Mouse (Mus musculus): ENCODE measurements around the gene Zfyve21.

Zfyve21 gene

DNA sequence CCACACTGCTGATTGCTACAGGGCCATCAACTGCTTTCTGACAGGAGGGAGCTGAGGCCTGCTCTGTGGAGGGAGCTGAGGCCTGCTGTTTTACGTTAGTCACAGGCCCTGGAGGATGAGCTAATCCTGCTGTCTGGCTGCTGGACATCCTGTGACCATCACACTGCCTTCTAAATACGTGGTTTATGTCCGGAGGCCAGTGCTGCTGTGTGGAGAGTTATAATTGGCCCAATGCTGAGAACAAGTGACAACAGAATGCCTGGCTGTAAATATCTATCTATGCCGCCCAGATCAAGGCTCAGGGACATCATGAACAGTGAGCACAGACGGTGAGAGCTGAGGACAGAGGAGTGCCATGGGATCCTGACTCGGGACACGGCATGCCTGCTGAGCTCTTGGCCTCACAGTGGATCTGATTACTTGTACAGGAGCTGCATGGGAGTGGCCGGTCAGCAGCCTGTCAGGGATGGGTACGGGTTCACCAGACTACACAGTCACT lies 34.4 kb downstream of the Zfyve21 start:
- no peak for TF ChIP-seq GATA4 (IDR thresholded peaks at IDR 0.05; ENCODE audit: insufficient replicate concordance, low read length)

DNA sequence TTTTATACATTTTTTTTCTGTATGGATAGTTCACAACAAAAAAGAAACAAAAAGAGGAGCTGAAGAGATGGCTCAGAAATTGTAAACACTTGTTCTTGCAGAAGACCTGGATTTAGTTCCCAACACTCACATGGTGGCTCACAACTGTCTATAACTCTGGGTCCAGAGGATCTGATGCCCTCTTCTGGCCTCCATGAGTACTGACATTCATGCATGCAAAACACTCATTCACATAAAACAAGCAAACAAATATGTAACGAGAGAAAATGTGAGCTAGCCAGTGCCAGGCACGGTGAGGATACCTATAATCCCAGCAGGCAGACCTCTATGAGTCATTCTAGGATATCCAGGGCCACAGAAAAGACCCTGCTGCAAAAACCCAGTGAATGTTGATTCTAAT lies 37.3 kb downstream of the Zfyve21 start:
- no peak for TF ChIP-seq GATA4 (IDR thresholded peaks at IDR 0.05; ENCODE audit: insufficient replicate concordance, low read length)

DNA sequence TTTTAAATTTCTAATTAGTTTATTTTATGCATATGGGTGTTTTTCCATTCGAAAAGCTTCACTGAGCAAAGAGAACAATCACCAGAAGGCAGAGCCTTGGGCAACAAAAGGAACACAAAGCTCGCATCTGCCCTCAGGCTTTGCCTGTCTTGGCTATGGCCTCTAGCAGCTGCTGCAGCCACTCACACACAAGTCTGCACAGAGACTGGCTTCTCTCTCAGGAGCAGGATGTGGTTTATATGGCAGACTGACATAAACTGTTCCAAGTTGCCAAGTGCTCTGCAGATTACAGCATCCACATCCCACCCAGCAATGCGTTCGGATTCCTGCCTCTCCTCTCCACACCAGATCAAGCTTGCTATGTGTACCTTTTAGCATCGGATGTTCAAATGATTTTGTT lies 37.8 kb downstream of the Zfyve21 start:
- TF ChIP-seq GATA4 (IDR thresholded peaks at IDR 0.05; ENCODE audit: insufficient replicate concordance, low read length), result no peak

DNA sequence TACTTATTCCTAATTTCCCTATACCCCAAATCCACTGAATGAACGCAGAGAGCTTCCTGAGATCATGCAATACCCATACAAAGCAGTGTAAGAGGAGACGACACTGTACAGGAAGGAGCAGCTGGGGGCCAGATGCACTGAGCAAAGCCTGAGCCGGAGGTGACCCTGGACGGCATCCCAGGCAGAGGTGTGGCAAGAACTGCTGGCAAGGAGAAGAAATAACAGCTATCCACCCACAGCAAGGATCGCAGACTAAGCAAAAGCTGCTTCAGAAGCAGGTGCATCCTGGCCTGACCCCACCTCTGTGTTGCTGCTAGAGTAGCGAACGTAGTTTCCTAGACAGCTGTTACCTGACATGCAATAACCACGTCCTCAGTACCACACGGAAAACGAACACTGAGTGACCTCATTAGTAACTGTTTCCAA lies 39.1 kb downstream of the Zfyve21 start:
- TF ChIP-seq GATA4 (IDR thresholded peaks at IDR 0.05; ENCODE audit: insufficient replicate concordance, low read length), result no peak

DNA sequence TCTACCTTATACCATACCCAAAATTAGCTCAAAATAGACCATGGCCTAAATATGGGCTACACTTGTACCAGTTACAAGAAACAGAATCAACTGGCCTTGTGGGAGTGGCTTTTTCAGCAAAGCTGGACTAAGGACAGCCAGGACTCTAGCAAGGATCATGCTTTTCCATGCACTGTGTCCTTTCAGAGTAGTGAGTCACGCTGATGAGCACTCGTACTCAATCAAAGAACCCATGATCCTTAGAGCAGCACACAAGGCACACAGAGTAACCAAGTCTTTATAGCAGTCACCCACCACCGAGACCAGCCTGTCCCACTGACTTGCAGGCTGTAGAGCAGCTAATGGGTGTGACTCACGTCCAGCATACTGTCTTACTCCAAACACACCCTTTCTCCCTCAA lies 39.6 kb downstream of the Zfyve21 start:
- no peak for TF ChIP-seq GATA4 (IDR thresholded peaks at IDR 0.05; ENCODE audit: insufficient replicate concordance, low read length)

DNA sequence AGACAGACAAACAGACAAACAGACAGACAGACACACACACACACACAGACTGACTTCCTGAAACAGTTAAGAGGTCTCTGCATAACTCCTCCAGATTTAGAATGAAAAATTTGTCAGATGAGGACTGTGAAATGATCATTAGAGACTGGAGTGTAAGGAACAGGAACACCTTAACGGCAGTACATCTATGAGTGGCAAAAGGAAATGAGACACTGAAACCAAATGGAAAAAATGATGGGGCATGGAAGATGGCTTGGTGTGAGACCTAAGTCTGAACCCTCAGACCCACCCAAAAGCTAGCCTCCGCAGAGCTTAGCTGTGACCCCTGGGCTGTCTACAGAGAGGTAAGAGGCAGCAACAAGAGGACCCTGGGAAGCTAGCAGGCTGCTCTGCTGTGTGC lies 41.5 kb downstream of the Zfyve21 start:
- no peak for TF ChIP-seq GATA4 (IDR thresholded peaks at IDR 0.05; ENCODE audit: insufficient replicate concordance, low read length)

DNA sequence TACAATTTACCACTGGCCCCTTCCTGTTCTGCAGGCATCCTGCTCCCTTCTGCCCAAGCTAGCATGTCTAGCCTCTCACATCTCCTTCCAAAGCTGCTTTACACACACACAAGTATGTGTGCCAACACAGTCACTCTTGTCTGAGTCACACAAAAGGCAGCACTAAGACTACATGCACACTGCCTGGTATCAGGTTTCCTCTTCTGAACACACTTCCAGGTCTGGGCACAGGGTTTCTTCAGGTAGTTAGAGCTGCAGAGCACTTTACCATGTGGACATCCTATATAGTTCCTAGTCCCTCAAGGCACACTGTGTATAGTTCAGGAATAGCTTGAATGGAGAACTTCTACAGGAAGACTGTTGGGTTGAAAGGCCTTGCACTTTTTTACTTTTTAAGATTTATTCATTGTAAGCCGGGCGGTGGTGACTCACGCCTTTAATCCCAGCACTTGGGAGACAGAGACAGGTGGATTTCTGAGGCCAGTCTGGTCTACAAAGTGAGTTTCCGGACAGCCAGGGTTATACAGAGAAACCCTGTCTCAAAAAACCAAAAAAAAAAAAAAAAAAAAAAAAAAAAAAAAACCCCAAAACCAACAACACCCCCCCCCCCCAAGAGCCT lies 50.3 kb downstream of the Zfyve21 start:
- no peak for TF ChIP-seq GATA4 (IDR thresholded peaks at IDR 0.05; ENCODE audit: insufficient replicate concordance, low read length)

DNA sequence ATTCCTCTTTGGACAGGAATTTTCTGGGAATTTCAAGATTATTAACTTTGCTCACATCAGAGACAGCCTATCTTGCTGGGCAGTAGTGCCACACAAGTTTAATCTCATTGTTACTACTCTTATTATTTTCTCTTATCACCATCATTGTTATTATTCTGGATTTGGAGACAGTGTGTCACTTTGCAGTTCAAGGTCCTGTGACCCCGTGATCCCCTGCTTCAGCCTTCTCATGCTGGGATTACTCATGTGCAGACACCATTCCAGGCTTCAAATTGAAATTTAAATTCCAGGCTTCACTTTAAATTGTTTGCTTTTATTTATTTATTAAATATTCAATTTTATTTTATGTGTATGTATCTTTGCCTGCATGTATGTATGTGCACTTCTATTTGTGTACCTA lies 55.8 kb downstream of the Zfyve21 start:
- TF ChIP-seq GATA4 (IDR thresholded peaks at IDR 0.05; ENCODE audit: insufficient replicate concordance, low read length), result no peak

DNA sequence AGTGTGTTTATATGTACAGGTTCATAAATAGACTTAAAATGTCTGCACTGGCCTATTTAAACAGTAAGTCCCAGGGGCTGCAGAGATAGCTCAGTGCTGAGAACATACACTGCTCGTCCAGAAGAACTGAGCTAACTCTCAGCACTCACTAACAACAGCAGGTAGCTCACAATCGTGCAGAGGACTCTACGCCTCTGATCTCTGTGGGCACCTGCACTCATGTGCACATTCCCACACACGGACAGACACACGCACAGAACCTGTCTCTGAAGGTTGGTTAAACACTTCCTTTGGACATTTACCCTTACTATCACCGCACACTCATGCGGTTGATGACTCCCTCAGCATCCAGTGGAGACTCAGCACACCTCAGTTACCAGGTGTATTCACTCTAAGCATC lies 56.8 kb downstream of the Zfyve21 start:
- TF ChIP-seq GATA4 (IDR thresholded peaks at IDR 0.05; ENCODE audit: insufficient replicate concordance, low read length), result no peak

DNA sequence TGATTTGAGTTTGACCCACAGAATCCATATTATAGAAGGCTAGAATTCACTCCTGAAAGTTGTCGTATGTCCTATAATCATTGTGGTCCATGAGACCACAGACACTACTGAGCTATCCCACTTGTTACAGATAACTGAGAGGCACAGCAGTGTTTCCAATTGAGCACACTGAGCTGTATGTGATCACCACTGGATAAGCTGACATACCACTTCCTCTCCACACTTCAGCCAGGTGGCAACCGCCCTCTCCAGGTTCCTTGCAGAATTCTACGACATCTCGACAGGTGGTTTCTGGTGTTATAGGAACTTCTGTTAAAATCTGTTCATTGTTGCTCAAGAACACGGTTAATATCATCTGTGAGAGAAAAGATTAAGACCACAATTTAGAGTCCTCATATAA lies 58.1 kb downstream of the Zfyve21 start:
- TF ChIP-seq GATA4 (IDR thresholded peaks at IDR 0.05; ENCODE audit: insufficient replicate concordance, low read length), result no peak

DNA sequence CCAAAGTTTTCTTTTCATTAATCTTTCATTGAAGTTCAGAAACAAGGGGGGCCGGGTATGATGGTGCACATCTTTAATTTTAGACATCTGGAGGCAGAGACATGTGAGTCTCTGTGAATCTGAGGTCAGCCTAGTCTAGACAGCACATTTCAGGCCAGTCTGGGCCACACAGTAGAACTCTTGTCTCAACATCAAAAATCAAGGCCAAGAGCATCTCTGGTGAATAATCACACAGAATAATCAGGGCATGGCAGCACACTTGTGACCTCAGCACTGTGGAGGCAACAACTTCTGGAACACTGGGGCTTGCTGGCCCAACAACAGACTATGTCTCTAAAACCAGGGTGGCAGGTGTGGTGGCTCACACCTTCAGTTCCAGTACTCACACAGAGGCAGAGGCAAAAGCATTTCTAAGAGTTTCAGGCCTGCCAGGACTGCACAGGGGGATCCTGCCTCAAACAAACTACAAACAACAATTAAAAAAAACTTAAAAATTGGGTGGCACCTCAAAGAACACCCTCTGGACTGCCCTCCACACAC lies 60.7 kb downstream of the Zfyve21 start:
- no peak for TF ChIP-seq GATA4 (IDR thresholded peaks at IDR 0.05; ENCODE audit: insufficient replicate concordance, low read length)

DNA sequence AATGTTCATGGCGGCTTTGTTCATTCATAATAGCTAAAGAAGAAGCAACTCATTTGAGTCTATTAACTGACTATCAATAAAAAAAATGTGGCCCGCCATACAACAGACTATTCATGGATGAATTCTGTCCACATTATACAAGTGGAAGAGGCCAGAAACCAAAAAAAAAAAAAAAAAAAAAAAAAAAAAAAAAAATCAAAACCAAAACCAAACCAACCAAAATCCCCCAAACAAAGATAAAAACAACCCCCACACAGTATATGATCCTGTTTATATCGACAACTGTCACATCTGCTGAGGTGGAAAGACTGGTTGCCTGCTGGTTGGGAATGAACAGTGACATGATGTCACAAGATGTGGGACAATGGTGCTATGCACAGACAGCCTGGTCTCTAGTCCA lies 61.5 kb downstream of the Zfyve21 start:
- no peak for TF ChIP-seq GATA4 (IDR thresholded peaks at IDR 0.05; ENCODE audit: insufficient replicate concordance, low read length)

DNA sequence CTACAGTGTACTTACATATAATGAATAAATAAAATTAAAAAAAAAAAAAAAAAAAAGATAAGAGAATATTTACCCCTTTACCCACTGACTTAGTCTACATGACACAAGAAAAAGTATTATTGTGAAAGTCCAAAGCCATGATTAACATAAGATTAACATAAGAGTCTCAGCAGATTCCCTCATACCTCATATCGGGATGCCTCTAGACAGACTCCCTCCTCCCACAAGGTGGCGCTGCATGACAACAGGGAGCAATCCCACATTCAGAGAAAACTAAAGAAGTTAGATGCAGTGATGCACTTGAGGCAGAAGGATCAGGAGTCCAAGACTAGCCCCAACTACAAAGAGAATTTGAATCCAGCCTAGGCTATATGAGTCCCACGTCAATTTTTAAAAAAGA lies 64.2 kb downstream of the Zfyve21 start:
- TF ChIP-seq GATA4 (IDR thresholded peaks at IDR 0.05; ENCODE audit: insufficient replicate concordance, low read length), result no peak

All from liver, adult (tissue).